Mouse (Mus musculus): Measurements from ENCODE around the gene Itpkb. TPM values are rescaled to one million over a fixed set of nuclear protein-coding genes. Genes with fewer than 3 reads are reported as not detected.

Itpkb gene
- polyA plus RNA-seq, 1 experiment from 2014 or later: 6.8 TPM

DNA sequence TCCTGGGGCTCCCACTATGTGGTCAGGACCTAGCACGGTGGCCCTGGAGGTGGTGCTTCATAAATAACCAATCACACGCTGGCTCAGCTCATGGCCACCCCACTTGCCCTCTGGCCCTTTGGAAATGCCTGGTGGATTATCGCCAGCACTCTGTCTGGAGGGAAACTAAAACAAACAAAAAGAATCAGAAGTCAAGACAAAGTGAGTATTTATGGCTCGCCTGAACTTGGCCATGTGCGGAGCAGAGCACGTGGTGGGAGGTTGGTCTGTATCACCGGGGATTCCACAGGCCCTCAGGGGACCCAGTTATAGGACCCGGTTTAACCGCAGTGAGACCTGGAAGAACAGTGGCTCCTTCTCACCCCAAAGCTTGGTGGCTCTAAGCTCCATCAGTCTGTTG is 78.5 kb downstream of the Itpkb start:
- 19% methylated on average over 9 of the region's 9 CpGs for WGBS

GRCm38 (mm10) chr1:180409771-180410170 is 79.5 kb downstream of the Itpkb start:
- H3K4me1 ChIP-seq (replicated peaks; ENCODE audit: insufficient read depth, low read length): peaks cover 27% of the 10 kb centered on the region
- H3K9me3 ChIP-seq (replicated peaks; ENCODE audit: low read length): no peaks in the 10 kb centered on the region
- no peak; the same call in 1 of the 2 replicates for TF ChIP-seq CTCF (IDR thresholded peaks at IDR 0.05; ENCODE audit: low read depth)
- no peak for ATAC-seq (replicated peaks; ENCODE audit: low FRiP score, low read depth)
- H3K27ac ChIP-seq: no peak overlapping the region
- no peak overlapping the region for H3K9ac ChIP-seq (ENCODE audit: low read depth, low read length)
- H3K4me3 ChIP-seq (replicated peaks; ENCODE audit: low read depth, low read length): no peak overlapping the region
- no peak overlapping the region for H3K4me2 ChIP-seq (ENCODE audit: low read length)
- H3K36me3 ChIP-seq (ENCODE audit: insufficient read depth, low read length): 0 out of 2 replicates have a peak, but pooled peaks cover 3% of the 10 kb centered on the region
- no peaks in the 10 kb centered on the region for H3K27me3 ChIP-seq (ENCODE audit: insufficient read depth, low read length)
- DNase-seq (ENCODE audit: low spot score): no peak
- WGBS: 42% methylated on average over 5 of the region's 5 CpGs

More for the DNA sequence above, 78.5 kb downstream of the Itpkb start:
- H3K27me3 ChIP-seq (ENCODE audit: insufficient read depth, low read length): no peaks in the 10 kb centered on the region
- H3K9ac ChIP-seq (ENCODE audit: low read depth, low read length): no peak overlapping the region
- H3K4me1 ChIP-seq (replicated peaks; ENCODE audit: insufficient read depth, low read length): peaks cover 31% of the 10 kb centered on the region
- H3K9me3 ChIP-seq (replicated peaks; ENCODE audit: low read length): no peaks in the 10 kb centered on the region
- no peak overlapping the region for H3K4me3 ChIP-seq (replicated peaks; ENCODE audit: low read depth, low read length)
- ATAC-seq (replicated peaks; ENCODE audit: low FRiP score, low read depth): no peak
- 0 out of 2 replicates have a peak, but pooled peaks cover under 1% of the 10 kb centered on the region for H3K36me3 ChIP-seq (ENCODE audit: insufficient read depth, low read length)
- H3K4me2 ChIP-seq (ENCODE audit: low read length): no peak overlapping the region
- no peak for TF ChIP-seq CTCF (IDR thresholded peaks at IDR 0.05; ENCODE audit: low read depth)
- no peak overlapping the region for H3K27ac ChIP-seq
- DNase-seq (ENCODE audit: low spot score): no peak

- Histone ChIP-seq H3K9me3 (replicated peaks; ENCODE audit: low read length) (no peaks in the 10 kb centered on the region), H3K27me3 (ENCODE audit: insufficient read depth, low read length) (no peaks in the 10 kb centered on the region), H3K36me3 (ENCODE audit: insufficient read depth, low read length) (0 out of 2 replicates have a peak, but pooled peaks cover 6% of the 10 kb centered on the region), H3K4me2 (ENCODE audit: low read length) (no peak overlapping the region), H3K4me3 (replicated peaks; ENCODE audit: low read depth, low read length) (no peak overlapping the region), H3K4me1 (replicated peaks; ENCODE audit: insufficient read depth, low read length) (peaks cover 26% of the 10 kb centered on the region), H3K9ac (ENCODE audit: low read depth, low read length) (no peak overlapping the region), H3K27ac (no peak overlapping the region)
- DNase-seq (ENCODE audit: low spot score): no peak
- WGBS: 60% methylated on average over 7 of the region's 7 CpGs
- ATAC-seq (replicated peaks; ENCODE audit: low FRiP score, low read depth): no peak
- TF ChIP-seq CTCF (IDR thresholded peaks at IDR 0.05; ENCODE audit: low read depth): no peak
Measured at GRCm38 (mm10) chr1:180410306-180410705, 80.0 kb downstream of the Itpkb start.

- ATAC-seq (replicated peaks; ENCODE audit: low FRiP score, low read depth): no peak
- no peak for TF ChIP-seq CTCF (IDR thresholded peaks at IDR 0.05; ENCODE audit: low read depth)
- DNase-seq (ENCODE audit: low spot score): no peak
- Histone ChIP-seq H3K9ac (ENCODE audit: low read depth, low read length) (no peak overlapping the region), H3K36me3 (ENCODE audit: insufficient read depth, low read length) (peaks cover 33% of the 10 kb centered on the region), H3K9me3 (replicated peaks; ENCODE audit: low read length) (no peaks in the 10 kb centered on the region), H3K4me3 (replicated peaks; ENCODE audit: low read depth, low read length) (no peak overlapping the region), H3K27me3 (ENCODE audit: insufficient read depth, low read length) (no peaks in the 10 kb centered on the region), H3K4me2 (ENCODE audit: low read length) (no peak overlapping the region), H3K27ac (no peak overlapping the region), H3K4me1 (replicated peaks; ENCODE audit: insufficient read depth, low read length) (0 out of 2 replicates have a peak, but pooled peaks cover 3% of the 10 kb centered on the region)
- WGBS: 47% methylated on average over 4 of the region's 4 CpGs
Measured at GRCm38 (mm10) chr1:180415064-180415463, 84.8 kb downstream of the Itpkb start.

GRCm38 (mm10) chr1:180415836-180416235 is 85.6 kb downstream of the Itpkb start:
- Histone ChIP-seq H3K27me3 (ENCODE audit: insufficient read depth, low read length) (no peaks in the 10 kb centered on the region), H3K4me2 (ENCODE audit: low read length) (no peak overlapping the region), H3K9ac (ENCODE audit: low read depth, low read length) (no peak overlapping the region), H3K4me3 (replicated peaks; ENCODE audit: low read depth, low read length) (no peak overlapping the region), H3K4me1 (replicated peaks; ENCODE audit: insufficient read depth, low read length) (no peaks in the 10 kb centered on the region), H3K36me3 (ENCODE audit: insufficient read depth, low read length) (peaks cover 37% of the 10 kb centered on the region), H3K9me3 (replicated peaks; ENCODE audit: low read length) (no peaks in the 10 kb centered on the region), H3K27ac (no peak overlapping the region)
- WGBS: 89% methylated on average over 7 of the region's 7 CpGs
- DNase-seq (ENCODE audit: low spot score) (no peak), ATAC-seq (replicated peaks; ENCODE audit: low FRiP score, low read depth) (no peak)
- TF ChIP-seq CTCF (IDR thresholded peaks at IDR 0.05; ENCODE audit: low read depth): no peak

DNA sequence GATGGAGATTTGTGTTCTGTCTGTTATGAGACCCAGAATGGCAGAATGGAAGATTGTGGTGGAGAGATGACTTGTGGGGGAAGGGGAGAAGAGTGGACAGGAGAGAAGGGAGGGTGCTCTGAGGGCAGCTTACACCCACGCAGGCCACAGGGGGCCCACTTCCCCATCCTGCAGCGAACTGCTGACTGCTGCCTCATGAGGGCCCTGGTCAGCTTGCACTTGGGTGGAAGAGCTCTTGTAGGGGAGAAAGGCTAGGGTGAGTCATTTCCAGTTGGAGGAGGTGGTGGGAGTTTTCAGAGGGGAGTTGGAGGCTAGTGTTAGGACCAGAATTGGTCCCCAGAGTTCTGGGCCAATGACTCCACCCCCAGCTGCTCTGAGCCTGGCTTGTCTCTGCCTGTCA is 86.8 kb downstream of the Itpkb start:
- 24% methylated on average over 2 of the region's 2 CpGs for WGBS
- Histone ChIP-seq H3K4me2 (ENCODE audit: low read length) (no peak overlapping the region), H3K27me3 (ENCODE audit: insufficient read depth, low read length) (no peaks in the 10 kb centered on the region), H3K9me3 (replicated peaks; ENCODE audit: low read length) (no peaks in the 10 kb centered on the region), H3K9ac (ENCODE audit: low read depth, low read length) (no peak overlapping the region), H3K4me3 (replicated peaks; ENCODE audit: low read depth, low read length) (no peak overlapping the region), H3K4me1 (replicated peaks; ENCODE audit: insufficient read depth, low read length) (no peaks in the 10 kb centered on the region; the same call in 1 of the 2 replicates), H3K36me3 (ENCODE audit: insufficient read depth, low read length) (peaks cover 40% of the 10 kb centered on the region), H3K27ac (no peak overlapping the region)
- DNase-seq (ENCODE audit: low spot score) (no peak), ATAC-seq (replicated peaks; ENCODE audit: low FRiP score, low read depth) (no peak)
- peak; percentile 23 for TF ChIP-seq CTCF (IDR thresholded peaks at IDR 0.05; ENCODE audit: low read depth)

DNA sequence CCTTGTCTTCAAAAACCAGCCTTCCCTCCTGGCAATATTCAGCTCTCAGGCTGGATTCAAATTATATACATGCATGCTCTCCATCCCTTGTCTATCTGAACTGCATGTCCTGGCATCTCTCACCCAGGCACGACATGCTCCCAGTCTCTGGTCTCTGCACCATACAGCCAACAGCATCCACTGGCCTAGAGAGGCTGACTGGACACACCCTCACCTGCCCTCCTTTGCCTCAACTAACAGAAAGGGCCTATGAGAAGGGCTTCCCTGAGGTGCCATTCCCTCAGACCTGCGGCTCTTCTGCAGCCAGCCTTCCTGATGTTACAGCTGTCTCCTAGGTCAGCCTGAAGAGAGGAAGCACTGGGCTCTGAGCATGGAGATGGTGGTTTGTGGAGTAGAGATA is 88.8 kb downstream of the Itpkb start:
- TF ChIP-seq CTCF (IDR thresholded peaks at IDR 0.05; ENCODE audit: low read depth): no peak
- 81% methylated on average over 2 of the region's 2 CpGs for WGBS

More for the DNA sequence above, 88.8 kb downstream of the Itpkb start:
- H3K9ac ChIP-seq (ENCODE audit: low read depth, low read length): no peak overlapping the region
- no peak for DNase-seq (ENCODE audit: low spot score)
- H3K27me3 ChIP-seq (ENCODE audit: insufficient read depth, low read length): no peaks in the 10 kb centered on the region
- no peak overlapping the region for H3K4me3 ChIP-seq (replicated peaks; ENCODE audit: low read depth, low read length)
- peaks cover 37% of the 10 kb centered on the region for H3K36me3 ChIP-seq (ENCODE audit: insufficient read depth, low read length)
- H3K4me1 ChIP-seq (replicated peaks; ENCODE audit: insufficient read depth, low read length): no peaks in the 10 kb centered on the region; the same call in 1 of the 2 replicates
- H3K9me3 ChIP-seq (replicated peaks; ENCODE audit: low read length): no peaks in the 10 kb centered on the region
- no peak overlapping the region for H3K4me2 ChIP-seq (ENCODE audit: low read length)
- no peak for ATAC-seq (replicated peaks; ENCODE audit: low FRiP score, low read depth)
- H3K27ac ChIP-seq: no peak overlapping the region

All from kidney, postnatal 0 days (tissue).